Mouse (Mus musculus): ENCODE measurements around the gene Icam5. TPM values are rescaled to one million over a fixed set of nuclear protein-coding genes. Genes with fewer than 3 reads are reported as not detected.
"Not testable (repeated sequence)": the region's sequence is repeated elsewhere in the genome, so short reads cannot be mapped to it uniquely, and the experiment has no call there.

Icam5 gene
- 0.43 and 0.49 TPM in 2 replicates for total RNA-seq (2021)
- long read RNA-seq, result 0 reads

- DNase-seq, result no peak
Measured at GRCm38 (mm10) chr9:21031896-21032351, at the start of gene Icam5. Gene Icam5 (plus strand): TSS chr9:21032073.

- DNase-seq, result no peak
Measured at GRCm38 (mm10) chr9:20982171-20982570, 49.7 kb upstream of the Icam5 start.

GRCm38 (mm10) chr9:20983169-20983568, 48.7 kb upstream of the Icam5 start:
- no peak for DNase-seq

GRCm38 (mm10) chr9:20986952-20987686, 44.8 kb upstream of the Icam5 start:
- no peak for DNase-seq

- no peak for DNase-seq
Measured at GRCm38 (mm10) chr9:20987953-20988352, 43.9 kb upstream of the Icam5 start.

GRCm38 (mm10) chr9:20990861-20991260, 41.0 kb upstream of the Icam5 start:
- DNase-seq, result peak; percentile 26

- no peak for DNase-seq
Measured at GRCm38 (mm10) chr9:20991587-20991986, 40.3 kb upstream of the Icam5 start.

GRCm38 (mm10) chr9:20993165-20993898, 38.5 kb upstream of the Icam5 start:
- DNase-seq, result no peak

- DNase-seq, result no peak
Measured at GRCm38 (mm10) chr9:20995069-20995468, 36.8 kb upstream of the Icam5 start.

- no peak for DNase-seq
Measured at GRCm38 (mm10) chr9:20997065-20997464, 34.8 kb upstream of the Icam5 start.

GRCm38 (mm10) chr9:20998337-20998736, 33.5 kb upstream of the Icam5 start:
- DNase-seq, result not testable (repeated sequence)

- no peak for DNase-seq
Measured at GRCm38 (mm10) chr9:21000811-21001210, 31.1 kb upstream of the Icam5 start.

GRCm38 (mm10) chr9:21001651-21002200, 30.1 kb upstream of the Icam5 start:
- DNase-seq, result no peak

GRCm38 (mm10) chr9:21002270-21002626, 29.6 kb upstream of the Icam5 start:
- no peak for DNase-seq

GRCm38 (mm10) chr9:21002627-21003551, 29.0 kb upstream of the Icam5 start, which contains the start of gene Mrpl4:
Gene Mrpl4 (plus strand): TSS chr9:21002738.
- DNase-seq, result peak; percentile 89

GRCm38 (mm10) chr9:21007313-21007952, 24.4 kb upstream of the Icam5 start:
- no peak for DNase-seq

GRCm38 (mm10) chr9:21008007-21008406, 23.9 kb upstream of the Icam5 start:
- DNase-seq, result no peak

GRCm38 (mm10) chr9:21010362-21010761, 21.5 kb upstream of the Icam5 start:
- no peak for DNase-seq

GRCm38 (mm10) chr9:21010939-21011541, 20.8 kb upstream of the Icam5 start:
- not testable (repeated sequence) for DNase-seq

- no peak for DNase-seq
Measured at GRCm38 (mm10) chr9:21011846-21012312, 20.0 kb upstream of the Icam5 start.

- no peak for DNase-seq
Measured at GRCm38 (mm10) chr9:21012368-21012767, 19.5 kb upstream of the Icam5 start.
